Mouse (Mus musculus) forebrain, embryonic 10.5 days (tissue): ENCODE results near the gene 1700025C18Rik. TPM values are rescaled to one million over a fixed set of nuclear protein-coding genes. Genes with fewer than 3 reads are reported as not detected.
A peak's percentile ranks its signal among the peaks of the same experiment; 100 is the strongest.

Source experiments
- DNase-seq: peaks from one replicate; pipeline ENCODE4 v3.0.0-alpha.2; 2017; ENCODE audit warnings: low spot score; ENCODE audit errors: extremely low spot score
- H3K27ac ChIP-seq: fragments of 300-500 bp; sonication (generic); 2 replicates; pipeline ENCODE4 v1.5.1; 2016; ENCODE audit warnings: mild to moderate bottlenecking
- H3K27me3 ChIP-seq: fragments of 300-500 bp; sonication (generic); 2 replicates; pipeline ENCODE4 v1.6.1; 2016; ENCODE audit warnings: mild to moderate bottlenecking; ENCODE audit not compliant: poor library complexity, severe bottlenecking
- H3K36me3 ChIP-seq: fragments of 300-500 bp; sonication (generic); replicated peaks from 2 replicates; pipeline ENCODE4 v1.6.1; 2016; ENCODE audit warnings: mild to moderate bottlenecking, moderate library complexity
- H3K4me1 ChIP-seq: fragments of 300-500 bp; sonication (generic); 2 replicates; pipeline ENCODE4 v1.6.1; 2016
- H3K4me3 ChIP-seq: fragments of 300-500 bp; sonication (generic); 2 replicates; pipeline ENCODE4 v1.5.1; 2016; ENCODE audit warnings: mild to moderate bottlenecking, moderate library complexity
- H3K9me3 ChIP-seq: fragments of 300-500 bp; sonication (generic); 2 replicates; pipeline ENCODE4 v1.6.1; 2016; ENCODE audit warnings: mild to moderate bottlenecking, moderate library complexity
- WGBS: fragments of 180-500 bp; shearing (Covaris S2); methylation state at CpG from one replicate; pipeline ENCODE4 v1.1.7; 2016; 5-methylcytosine and 5-hydroxymethylcytosine counted together
- polyA plus RNA-seq: library from polyadenylated mRNA; unstranded; fragments of >200 nt; fragmentation: Nextera tagmentation; extraction: Ambion mirVana; gene quantifications from 2 replicates; pipeline ENCODE4 v1.2.1, GENCODE M21; 2016

The 1700025C18Rik gene
- polyA plus RNA-seq, 1 experiment from 2014 or later = not detected

- Histone ChIP-seq H3K27ac (no peak overlapping the region), H3K36me3 (no peaks in the 10 kb centered on the region), H3K9me3 (no peaks in the 10 kb centered on the region), H3K27me3 (peaks cover 99% of the 10 kb centered on the region), H3K4me1 (peaks cover 56% of the 10 kb centered on the region), H3K4me3 (no peak overlapping the region)
- WGBS = 63% methylated on average over 11 of the region's 11 CpGs
- DNase-seq = no peak
Measured at GRCm38 (mm10) chr2:165074081-165074884, 16.3 kb downstream of the 1700025C18Rik start.

GRCm38 (mm10) chr2:165073381-165073781 is 17.2 kb downstream of the 1700025C18Rik start:
- H3K27ac ChIP-seq = no peak overlapping the region
- peaks cover 95% of the 10 kb centered on the region for H3K27me3 ChIP-seq

GRCm38 (mm10) chr2:165070096-165070816 is 20.3 kb downstream of the 1700025C18Rik start:
- Histone ChIP-seq H3K36me3 (no peaks in the 10 kb centered on the region), H3K9me3 (no peaks in the 10 kb centered on the region), H3K27me3 (peaks cover 67% of the 10 kb centered on the region), H3K4me3 (peak overlapping the region; percentile 32), H3K27ac (0 out of 2 replicates have a peak overlapping the region, but pooled peaks have one; percentile 1), H3K4me1 (peaks cover 18% of the 10 kb centered on the region)
- 22% methylated on average over 23 of the region's 23 CpGs for WGBS
- peak; percentile 72 for DNase-seq

More at GRCm38 (mm10) chr2:165073381-165073781, 17.2 kb downstream of the 1700025C18Rik start:
- Histone ChIP-seq H3K9me3 (no peaks in the 10 kb centered on the region), H3K4me3 (no peak overlapping the region), H3K36me3 (no peaks in the 10 kb centered on the region), H3K4me1 (peaks cover 47% of the 10 kb centered on the region)
- DNase-seq = no peak
- 31% methylated on average over 9 of the region's 9 CpGs for WGBS

- Histone ChIP-seq H3K36me3 (no peaks in the 10 kb centered on the region), H3K9me3 (no peaks in the 10 kb centered on the region), H3K4me1 (peaks cover 18% of the 10 kb centered on the region), H3K27me3 (peaks cover 53% of the 10 kb centered on the region), H3K4me3 (no peak overlapping the region), H3K27ac (no peak overlapping the region)
- 88% methylated on average over 2 of the region's 2 CpGs for WGBS
- DNase-seq = no peak
Measured at GRCm38 (mm10) chr2:165068806-165069205, 21.7 kb downstream of the 1700025C18Rik start.

GRCm38 (mm10) chr2:165064489-165064888 is 26.1 kb downstream of the 1700025C18Rik start:
- H3K27me3 ChIP-seq = peaks cover 18% of the 10 kb centered on the region
- no peaks in the 10 kb centered on the region for H3K36me3 ChIP-seq
- H3K4me3 ChIP-seq = no peak overlapping the region
- DNase-seq = no peak
- H3K9me3 ChIP-seq = no peaks in the 10 kb centered on the region
- H3K27ac ChIP-seq = no peak overlapping the region
- H3K4me1 ChIP-seq = no peaks in the 10 kb centered on the region
- WGBS = 78% methylated on average over 7 of the region's 7 CpGs

GRCm38 (mm10) chr2:165061638-165062433 is 28.7 kb downstream of the 1700025C18Rik start:
- H3K36me3 ChIP-seq = no peaks in the 10 kb centered on the region
- WGBS = 89% methylated on average over 16 of the region's 16 CpGs
- DNase-seq = no peak
- H3K27me3 ChIP-seq = peaks cover 24% of the 10 kb centered on the region
- H3K9me3 ChIP-seq = no peaks in the 10 kb centered on the region
- peaks cover 11% of the 10 kb centered on the region for H3K4me1 ChIP-seq
- H3K4me3 ChIP-seq = no peak overlapping the region
- H3K27ac ChIP-seq = no peak overlapping the region

GRCm38 (mm10) chr2:165059961-165060360 is 30.6 kb downstream of the 1700025C18Rik start:
- 93% methylated on average over 4 of the region's 4 CpGs for WGBS
- Histone ChIP-seq H3K4me3 (no peak overlapping the region), H3K9me3 (no peaks in the 10 kb centered on the region), H3K4me1 (peaks cover 28% of the 10 kb centered on the region), H3K27me3 (peaks cover 39% of the 10 kb centered on the region), H3K36me3 (no peaks in the 10 kb centered on the region), H3K27ac (no peak overlapping the region)
- no peak for DNase-seq

GRCm38 (mm10) chr2:165056377-165057085 is 34.0 kb downstream of the 1700025C18Rik start:
- H3K4me1 ChIP-seq = peaks cover 37% of the 10 kb centered on the region
- H3K27ac ChIP-seq = no peak overlapping the region
- WGBS = 82% methylated on average over 14 of the region's 14 CpGs
- DNase-seq = no peak
- H3K36me3 ChIP-seq = no peaks in the 10 kb centered on the region
- H3K9me3 ChIP-seq = no peaks in the 10 kb centered on the region
- peak overlapping the region; percentile 46; the same call in 1 of the 2 replicates for H3K4me3 ChIP-seq
- peaks cover 40% of the 10 kb centered on the region for H3K27me3 ChIP-seq

- DNase-seq = no peak
- 10% methylated on average over 7 of the region's 7 CpGs for WGBS
- peak overlapping the region; percentile 70 for H3K27ac ChIP-seq
Measured at GRCm38 (mm10) chr2:165055905-165056304, 34.6 kb downstream of the 1700025C18Rik start.

GRCm38 (mm10) chr2:165054888-165055852 is 35.4 kb downstream of the 1700025C18Rik start, which contains the start of gene Cd40:
Cd40 (plus strand) TSS chr2:165055627.
- no peaks in the 10 kb centered on the region for H3K36me3 ChIP-seq

More at GRCm38 (mm10) chr2:165055905-165056304, 34.6 kb downstream of the 1700025C18Rik start:
- peak overlapping the region; percentile 46 for H3K4me3 ChIP-seq
- no peaks in the 10 kb centered on the region for H3K36me3 ChIP-seq
- H3K27me3 ChIP-seq = peaks cover 44% of the 10 kb centered on the region
- H3K9me3 ChIP-seq = no peaks in the 10 kb centered on the region
- H3K4me1 ChIP-seq = peaks cover 43% of the 10 kb centered on the region

GRCm38 (mm10) chr2:165051566-165051965 is 39.0 kb downstream of the 1700025C18Rik start:
- Histone ChIP-seq H3K4me1 (peaks cover 42% of the 10 kb centered on the region), H3K9me3 (no peaks in the 10 kb centered on the region), H3K36me3 (no peaks in the 10 kb centered on the region), H3K27me3 (peaks cover 29% of the 10 kb centered on the region), H3K4me3 (no peak overlapping the region), H3K27ac (peak overlapping the region; percentile 26; the same call in 1 of the 2 replicates)
- DNase-seq = no peak
- WGBS = 26% methylated on average over 11 of the region's 11 CpGs

More at GRCm38 (mm10) chr2:165054888-165055852, 35.4 kb downstream of the 1700025C18Rik start, which contains the start of gene Cd40:
- Histone ChIP-seq H3K27me3 (peaks cover 44% of the 10 kb centered on the region), H3K4me1 (peaks cover 46% of the 10 kb centered on the region), H3K4me3 (peak within 1 kb of the TSS; percentile 46), H3K9me3 (no peaks in the 10 kb centered on the region), H3K27ac (peak within 1 kb of the TSS; percentile 70)
- WGBS = 13% methylated on average over 25 of the region's 25 CpGs
- peak; percentile 72 for DNase-seq
